Mouse (Mus musculus) ES-Bruce4 (cell line): ENCODE data around the gene Rab30. TPM values are rescaled to one million over a fixed set of nuclear protein-coding genes. Genes with fewer than 3 reads are reported as not detected.

Experiments used
- H3K27ac ChIP-seq: 2 replicates; pipeline ENCODE4 v1.5.1; 2012; ENCODE audit warnings: low read length, inconsistent platforms; ENCODE audit not compliant: insufficient read depth
- H3K27me3 ChIP-seq: 2 replicates; pipeline ENCODE4 v1.6.1; 2012; ENCODE audit warnings: mild to moderate bottlenecking, low read length, inconsistent platforms; ENCODE audit not compliant: control insufficient read depth, poor library complexity, insufficient read depth, severe bottlenecking
- H3K36me3 ChIP-seq: 2 replicates; pipeline ENCODE4 v1.6.1; 2012; ENCODE audit warnings: inconsistent platforms, mild to moderate bottlenecking, low read length, moderate library complexity; ENCODE audit not compliant: control insufficient read depth, poor library complexity, insufficient read depth, severe bottlenecking
- H3K4me1 ChIP-seq: one replicate; pipeline ENCODE4 v1.8.1; 2011; ENCODE audit warnings: low read length; ENCODE audit not compliant: control insufficient read depth, insufficient read depth
- H3K4me3 ChIP-seq: 2 replicates; pipeline ENCODE4 v1.5.1; 2011; ENCODE audit warnings: low read depth, mild to moderate bottlenecking, low read length
- H3K9ac ChIP-seq: 2 replicates; pipeline ENCODE4 v1.6.1; 2012; ENCODE audit warnings: low read depth, mild to moderate bottlenecking, inconsistent platforms; ENCODE audit not compliant: poor library complexity, severe bottlenecking
- H3K9me3 ChIP-seq: replicated peaks from 2 replicates; pipeline ENCODE4 v1.6.1; 2012; ENCODE audit warnings: mild to moderate bottlenecking, low read length, inconsistent platforms; ENCODE audit not compliant: control insufficient read depth, poor library complexity, insufficient read depth, severe bottlenecking
- CTCF ChIP-seq: IDR thresholded peaks from one replicate; pipeline ENCODE4 v1.8.1; 2011; ENCODE audit warnings: low read depth, low read length
- EP300 ChIP-seq: IDR thresholded peaks from 2 replicates; pipeline ENCODE4 v1.6.1; 2011; ENCODE audit warnings: low read depth, low read length; ENCODE audit not compliant: insufficient read depth
- POLR2A ChIP-seq: IDR thresholded peaks from one replicate; pipeline ENCODE4 v1.8.1; 2011; ENCODE audit warnings: low read length; ENCODE audit not compliant: insufficient read depth
- polyA plus RNA-seq: library from polyadenylated mRNA; stranded (reverse); fragments of >200 nt; gene quantifications from 2 replicates; pipeline ENCODE4 v1.2.4, GENCODE M21; 2011; ENCODE audit warnings: low read depth; ENCODE audit not compliant: missing spikeins, insufficient read depth, insufficient read length

Rab30 gene
- polyA plus RNA-seq, 1 experiment: 3.7 TPM

- no peaks in the 10 kb centered on the region for H3K36me3 ChIP-seq
- no peak for TF ChIP-seq CTCF
- TF ChIP-seq POLR2A: no peak
- TF ChIP-seq EP300: no peak
- H3K4me3 ChIP-seq: no peak overlapping the region
- no peaks in the 10 kb centered on the region for H3K27me3 ChIP-seq
- peaks cover 3% of the 10 kb centered on the region for H3K4me1 ChIP-seq
- H3K9me3 ChIP-seq: no peaks in the 10 kb centered on the region
- no peak overlapping the region for H3K27ac ChIP-seq
- H3K9ac ChIP-seq: no peak overlapping the region
These were observed 66.1 kb downstream of the Rab30 start for GRCm38 (mm10) chr7:92807482-92807881.

- H3K27me3 ChIP-seq: no peaks in the 10 kb centered on the region
- peaks cover 1% of the 10 kb centered on the region for H3K4me1 ChIP-seq
- no peak overlapping the region for H3K4me3 ChIP-seq
- no peaks in the 10 kb centered on the region for H3K36me3 ChIP-seq
- no peak overlapping the region for H3K9ac ChIP-seq
- TF ChIP-seq POLR2A (no peak), CTCF (no peak), EP300 (no peak)
- H3K9me3 ChIP-seq: no peaks in the 10 kb centered on the region
- no peak overlapping the region for H3K27ac ChIP-seq
These were observed 70.4 kb downstream of the Rab30 start for GRCm38 (mm10) chr7:92811667-92812279.

- TF ChIP-seq CTCF (no peak), EP300 (no peak), POLR2A (no peak)
- no peaks in the 10 kb centered on the region for H3K36me3 ChIP-seq
- no peaks in the 10 kb centered on the region for H3K27me3 ChIP-seq
These were observed 75.8 kb downstream of the Rab30 start for GRCm38 (mm10) chr7:92817242-92817641.

GRCm38 (mm10) chr7:92817886-92818285 lies 76.5 kb downstream of the Rab30 start:
- no peaks in the 10 kb centered on the region for H3K9me3 ChIP-seq
- TF ChIP-seq EP300 (no peak), CTCF (no peak), POLR2A (no peak)
- H3K4me3 ChIP-seq: no peak overlapping the region
- no peak overlapping the region for H3K27ac ChIP-seq
- no peaks in the 10 kb centered on the region for H3K27me3 ChIP-seq
- H3K4me1 ChIP-seq: no peaks in the 10 kb centered on the region
- H3K9ac ChIP-seq: no peak overlapping the region
- H3K36me3 ChIP-seq: no peaks in the 10 kb centered on the region

More at GRCm38 (mm10) chr7:92817242-92817641, 75.8 kb downstream of the Rab30 start:
- no peaks in the 10 kb centered on the region for H3K4me1 ChIP-seq
- no peak overlapping the region for H3K27ac ChIP-seq
- no peaks in the 10 kb centered on the region for H3K9me3 ChIP-seq
- H3K9ac ChIP-seq: no peak overlapping the region
- no peak overlapping the region for H3K4me3 ChIP-seq

- H3K4me1 ChIP-seq: no peaks in the 10 kb centered on the region
- no peaks in the 10 kb centered on the region for H3K9me3 ChIP-seq
- no peak overlapping the region for H3K27ac ChIP-seq
- no peak overlapping the region for H3K9ac ChIP-seq
- no peaks in the 10 kb centered on the region for H3K27me3 ChIP-seq
- no peaks in the 10 kb centered on the region for H3K36me3 ChIP-seq
- no peak overlapping the region for H3K4me3 ChIP-seq
- TF ChIP-seq POLR2A (no peak), CTCF (no peak)
These were observed 78.3 kb downstream of the Rab30 start for GRCm38 (mm10) chr7:92819656-92820055.

GRCm38 (mm10) chr7:92820410-92820809 lies 79.0 kb downstream of the Rab30 start:
- no peaks in the 10 kb centered on the region for H3K27me3 ChIP-seq
- no peak overlapping the region for H3K4me3 ChIP-seq

More at GRCm38 (mm10) chr7:92820410-92820809, 79.0 kb downstream of the Rab30 start:
- no peak for TF ChIP-seq EP300
- no peaks in the 10 kb centered on the region for H3K9me3 ChIP-seq
- H3K9ac ChIP-seq: no peak overlapping the region
- no peaks in the 10 kb centered on the region for H3K4me1 ChIP-seq
- H3K27ac ChIP-seq: no peak overlapping the region
- H3K36me3 ChIP-seq: no peaks in the 10 kb centered on the region
